Mouse (Mus musculus): Measurements from ENCODE around the gene Zfp2. TPM values are rescaled to one million over a fixed set of nuclear protein-coding genes. Genes with fewer than 3 reads are reported as not detected.

The Zfp2 gene
- 7.6 TPM for polyA plus RNA-seq (2014; fragmentation: Illumina TruSeq; extraction: RNeasy Lipid Tissue Mini Kit (QIAGEN cat#74804); ENCODE audit: low replicate concordance)

DNA sequence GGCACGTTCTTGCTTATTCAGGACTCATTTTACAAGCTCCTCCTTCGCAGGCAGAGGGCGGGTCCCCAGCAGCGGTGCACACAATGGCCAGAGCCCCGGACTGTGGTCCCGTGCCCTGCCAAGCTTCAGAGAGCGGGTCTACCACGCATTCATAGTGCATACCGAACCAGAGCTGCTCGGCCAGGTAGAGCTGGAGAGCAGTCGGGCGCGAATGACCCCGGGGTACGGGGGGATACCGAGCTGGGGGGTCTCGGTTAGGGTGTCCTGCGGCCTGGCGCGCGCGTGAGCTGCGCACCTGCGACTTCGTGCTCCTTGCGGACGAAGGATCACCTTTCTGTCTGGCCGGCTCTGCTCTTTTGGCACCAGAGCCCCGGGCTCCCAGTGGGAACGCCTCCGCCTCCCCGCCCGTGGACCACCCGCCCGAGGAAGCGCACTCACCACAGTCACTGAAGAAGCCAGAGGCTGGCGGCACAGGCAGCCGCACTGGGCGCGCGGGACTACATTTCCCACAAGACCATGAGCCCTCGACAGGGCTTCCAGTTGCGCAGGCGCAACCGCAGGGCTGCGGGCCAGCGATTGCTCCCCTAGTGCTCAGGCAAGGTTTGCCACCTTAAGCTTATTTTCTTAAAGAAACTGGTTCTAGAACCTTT lies at the start of gene Zfp2:
Zfp2 (minus strand) TSS at position 495 of the 650 bp plus-strand sequence.

DNA sequence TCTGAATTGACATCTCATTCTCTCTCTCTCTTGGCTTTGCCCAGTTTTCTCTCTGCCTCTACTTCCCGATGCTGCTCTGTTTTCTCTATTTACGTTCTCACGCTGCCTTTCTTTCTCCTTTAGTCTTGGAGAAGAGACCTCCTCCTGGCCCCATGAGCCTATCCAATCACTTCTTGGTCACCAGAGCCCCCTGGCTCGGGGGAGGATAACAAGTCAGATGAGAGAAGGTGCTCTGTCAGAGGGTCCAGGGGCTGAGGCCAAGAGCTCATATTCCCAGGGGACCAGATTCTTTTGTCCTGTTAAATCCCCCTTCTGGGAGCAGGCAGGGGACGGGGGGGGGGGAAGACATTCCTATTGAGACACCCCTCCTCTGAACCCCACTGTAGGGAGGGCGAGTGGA lies 37.7 kb upstream of the Zfp2 start, which contains the start of gene Prop1:
Prop1 (minus strand) TSS at position 101 of the 400 bp plus-strand sequence.

GRCm38 (mm10) chr11:50943506-50943905 lies 27.5 kb upstream of the Zfp2 start, which contains the start of gene 4933414I15Rik:
Gene 4933414I15Rik (minus strand): TSS chr11:50943765.

DNA sequence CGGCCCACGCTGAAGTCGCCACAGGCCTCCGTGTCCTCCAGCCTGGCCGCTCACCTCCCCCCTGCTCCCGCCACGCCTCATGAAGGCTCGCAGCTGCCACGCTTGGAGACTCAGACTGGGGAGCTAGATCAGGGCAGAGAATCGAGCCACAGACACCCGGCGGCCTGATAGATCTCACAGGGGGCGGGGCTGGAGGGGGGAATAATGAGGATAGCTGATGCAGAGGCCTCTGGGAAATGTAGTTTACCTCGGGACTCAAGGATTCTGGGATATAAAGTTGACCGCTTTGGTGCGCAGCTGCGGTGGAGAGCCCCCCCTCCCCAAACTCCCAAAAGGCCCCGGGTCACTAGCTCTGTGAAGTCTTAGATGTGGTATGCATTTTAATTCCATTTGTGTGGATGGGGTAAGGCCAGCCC lies 15.5 kb upstream of the Zfp2 start, which contains the start of gene Zfp354b:
Zfp354b (minus strand) TSS at position 183 of the 416 bp plus-strand sequence.

DNA sequence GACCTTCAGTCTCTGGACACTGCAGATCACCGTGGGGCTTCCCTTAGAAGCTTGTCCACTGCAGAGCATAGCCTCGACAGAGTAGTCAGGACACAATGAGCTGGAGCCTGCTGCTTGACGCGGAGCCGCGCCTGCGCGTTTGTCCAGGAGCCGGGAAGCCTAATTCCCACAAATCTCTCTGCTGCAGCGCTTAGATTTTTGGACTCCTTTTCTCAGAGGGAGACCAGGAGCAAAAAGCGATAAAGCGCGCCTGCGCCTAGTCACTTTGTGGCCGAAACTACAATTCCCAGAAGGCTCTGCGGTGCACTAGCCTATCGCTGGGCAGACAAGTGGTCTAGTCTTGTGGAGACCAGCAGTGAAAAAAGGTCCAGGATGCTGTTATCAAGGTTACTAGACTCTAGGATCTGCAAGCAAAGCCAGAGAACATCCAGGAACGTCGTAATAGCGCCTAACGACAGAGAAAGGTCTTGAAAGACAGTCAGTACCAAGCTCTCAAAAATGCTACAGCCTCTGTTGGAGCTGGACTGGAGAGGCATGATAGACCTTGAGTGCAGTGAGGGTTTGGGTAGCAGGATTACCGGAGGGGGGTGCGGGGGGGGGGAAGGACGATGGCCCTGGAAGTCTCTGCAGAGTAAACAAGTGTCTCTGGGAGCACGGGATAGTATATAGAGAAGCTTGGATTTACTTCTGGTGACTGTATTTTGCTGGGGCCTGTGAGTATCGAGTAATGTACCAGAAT lies 28.4 kb downstream of the Zfp2 start, which contains the start of gene Zfp454:
Zfp454 (minus strand) TSS at position 262 of the 739 bp plus-strand sequence.

GRCm38 (mm10) chr11:50850177-50850735 lies 65.7 kb downstream of the Zfp2 start, which contains the start of gene Grm6:
Gene Grm6 (plus strand): TSS chr11:50850685.

Other genes starting within 250 kb of the Zfp2 start
- 3.0 TPM for gene Zfp354c, start 88.4 kb downstream of the Zfp2 start, polyA plus RNA-seq (2014; fragmentation: Illumina TruSeq; extraction: RNeasy Lipid Tissue Mini Kit (QIAGEN cat#74804); ENCODE audit: low replicate concordance)
- 0.22 TPM for gene Zfp879, start 74.6 kb downstream of the Zfp2 start, polyA plus RNA-seq (2014; fragmentation: Illumina TruSeq; extraction: RNeasy Lipid Tissue Mini Kit (QIAGEN cat#74804); ENCODE audit: low replicate concordance)
- not detected for gene Grm6, start 65.5 kb downstream of the Zfp2 start, polyA plus RNA-seq (2014; fragmentation: Illumina TruSeq; extraction: RNeasy Lipid Tissue Mini Kit (QIAGEN cat#74804); ENCODE audit: low replicate concordance)
- 0.48 TPM for gene Zfp454, start 28.5 kb downstream of the Zfp2 start, polyA plus RNA-seq (2014; fragmentation: Illumina TruSeq; extraction: RNeasy Lipid Tissue Mini Kit (QIAGEN cat#74804); ENCODE audit: low replicate concordance)
- 0.89 TPM for gene Zfp354b, start 15.5 kb upstream of the Zfp2 start, polyA plus RNA-seq (2014; fragmentation: Illumina TruSeq; extraction: RNeasy Lipid Tissue Mini Kit (QIAGEN cat#74804); ENCODE audit: low replicate concordance)
- gene 4933414I15Rik, start 27.6 kb upstream of the Zfp2 start, polyA plus RNA-seq (2014; fragmentation: Illumina TruSeq; extraction: RNeasy Lipid Tissue Mini Kit (QIAGEN cat#74804); ENCODE audit: low replicate concordance) = not detected
- not detected for gene Prop1, start 37.6 kb upstream of the Zfp2 start, polyA plus RNA-seq (2014; fragmentation: Illumina TruSeq; extraction: RNeasy Lipid Tissue Mini Kit (QIAGEN cat#74804); ENCODE audit: low replicate concordance)
- gene Olfr1378, start 50.4 kb upstream of the Zfp2 start, polyA plus RNA-seq (2014; fragmentation: Illumina TruSeq; extraction: RNeasy Lipid Tissue Mini Kit (QIAGEN cat#74804); ENCODE audit: low replicate concordance) = not detected
- gene Olfr1377, start 65.8 kb upstream of the Zfp2 start, polyA plus RNA-seq (2014; fragmentation: Illumina TruSeq; extraction: RNeasy Lipid Tissue Mini Kit (QIAGEN cat#74804); ENCODE audit: low replicate concordance) = not detected
- not detected for gene Olfr51, start 87.4 kb upstream of the Zfp2 start, polyA plus RNA-seq (2014; fragmentation: Illumina TruSeq; extraction: RNeasy Lipid Tissue Mini Kit (QIAGEN cat#74804); ENCODE audit: low replicate concordance)
- not detected for gene Olfr54, start 98.1 kb upstream of the Zfp2 start, polyA plus RNA-seq (2014; fragmentation: Illumina TruSeq; extraction: RNeasy Lipid Tissue Mini Kit (QIAGEN cat#74804); ENCODE audit: low replicate concordance)
- not detected for gene Olfr1375, start 131.9 kb upstream of the Zfp2 start, polyA plus RNA-seq (2014; fragmentation: Illumina TruSeq; extraction: RNeasy Lipid Tissue Mini Kit (QIAGEN cat#74804); ENCODE audit: low replicate concordance)
- 14.6 TPM for gene Zfp354a, start 143.1 kb upstream of the Zfp2 start, polyA plus RNA-seq (2014; fragmentation: Illumina TruSeq; extraction: RNeasy Lipid Tissue Mini Kit (QIAGEN cat#74804); ENCODE audit: low replicate concordance)